Mouse (Mus musculus) layer of hippocampus, postnatal 10 days (tissue): ENCODE results near the gene Opalin. TPM values are rescaled to one million over a fixed set of nuclear protein-coding genes. Genes with fewer than 3 reads are reported as not detected.
A peak's percentile ranks its signal among the peaks of the same experiment; 100 is the strongest.

Experiments used
- DNase-seq, 2 experiments: peaks; one replicate each; pipeline ENCODE4 v3.0.0; 2021; ENCODE audit warnings: low spot score in 2 of 2
- long read RNA-seq: library from polyadenylated mRNA; stranded (forward); transcript quantifications from one replicate; pipeline ENCODE4 v2.0.0, GENCODE M21; 2023
- total RNA-seq, 2 experiments: library from RNA; stranded (reverse); gene quantifications; 2 replicates each; pipeline ENCODE4 v1.2.3; 2021

The Opalin gene
- total RNA-seq, result under 1 TPM; 0.33 to 0.41 TPM
- long read RNA-seq, partial matches to known transcripts, result 0 of 2 reads
- long read RNA-seq, other reads (novel, unspliced or antisense), result 0 of 2 reads

GRCm38 (mm10) chr19:41076906-41077305, at the start of gene Opalin:
Gene Opalin (minus strand): TSS chr19:41077113.
- no peak for DNase-seq

DNA sequence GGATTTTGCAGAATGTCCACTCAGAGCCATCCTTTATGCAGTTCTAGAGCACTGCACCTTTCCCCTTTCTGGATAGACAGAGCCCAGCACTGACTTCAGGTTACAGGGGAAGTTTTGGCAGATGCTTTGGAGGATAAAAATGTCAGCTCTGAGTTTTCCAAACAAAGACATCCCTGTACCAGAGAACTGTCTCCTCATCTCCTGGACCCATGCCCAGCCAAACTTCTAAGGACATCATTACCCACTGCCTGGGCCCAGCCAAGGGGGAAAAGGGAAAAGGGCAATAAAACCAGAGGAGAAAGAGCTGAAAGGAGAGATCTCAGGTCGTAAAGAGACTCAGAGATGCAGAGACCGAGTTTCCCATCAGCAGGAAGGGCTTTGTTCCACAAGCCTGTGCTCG, 46.1 kb upstream of the Opalin start:
- no peak for DNase-seq

DNA sequence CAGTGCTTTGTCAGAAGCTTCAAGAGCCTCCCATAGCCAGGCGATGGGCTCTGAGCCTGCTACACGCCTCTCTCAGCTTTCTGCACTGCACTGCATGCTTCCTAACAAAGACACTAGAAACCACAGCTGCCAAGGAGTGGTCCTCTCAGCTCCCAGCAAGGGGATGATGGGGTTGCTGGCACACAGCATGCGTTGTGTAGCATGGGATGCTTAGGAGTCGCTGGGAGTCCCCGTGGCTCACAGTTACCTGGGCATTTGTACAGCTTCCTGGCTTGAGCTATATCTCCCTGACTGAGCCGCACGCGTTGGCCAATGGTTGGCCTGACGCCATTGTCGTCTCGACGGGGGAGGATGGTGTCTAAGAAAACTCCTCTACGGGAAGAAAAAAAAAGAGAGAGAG, 43.0 kb upstream of the Opalin start:
- DNase-seq, result no peak

GRCm38 (mm10) chr19:41118346-41118745, 41.4 kb upstream of the Opalin start:
- no peak for DNase-seq

DNA sequence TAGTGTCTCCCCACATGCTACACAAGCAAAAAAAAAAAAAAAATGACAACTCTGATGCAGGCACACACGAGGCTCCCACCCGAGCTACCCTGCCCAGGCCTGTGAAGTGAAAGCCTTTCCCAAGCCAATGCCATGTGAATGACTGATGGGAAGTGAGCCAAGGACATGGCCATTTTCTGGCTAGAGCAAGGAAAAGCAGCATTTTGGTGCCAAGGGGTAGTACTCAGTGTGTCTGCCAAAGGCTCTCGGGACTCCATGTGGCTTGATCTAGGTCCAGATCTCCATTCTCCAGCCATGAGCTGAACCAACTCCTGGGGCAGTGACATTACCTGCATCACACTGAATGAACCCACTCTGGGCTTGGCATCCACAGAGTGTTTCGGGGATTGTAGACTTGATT, 40.4 kb upstream of the Opalin start:
- DNase-seq, result no peak

- DNase-seq, result no peak
Observed at GRCm38 (mm10) chr19:41114611-41115010, 37.7 kb upstream of the Opalin start.

DNA sequence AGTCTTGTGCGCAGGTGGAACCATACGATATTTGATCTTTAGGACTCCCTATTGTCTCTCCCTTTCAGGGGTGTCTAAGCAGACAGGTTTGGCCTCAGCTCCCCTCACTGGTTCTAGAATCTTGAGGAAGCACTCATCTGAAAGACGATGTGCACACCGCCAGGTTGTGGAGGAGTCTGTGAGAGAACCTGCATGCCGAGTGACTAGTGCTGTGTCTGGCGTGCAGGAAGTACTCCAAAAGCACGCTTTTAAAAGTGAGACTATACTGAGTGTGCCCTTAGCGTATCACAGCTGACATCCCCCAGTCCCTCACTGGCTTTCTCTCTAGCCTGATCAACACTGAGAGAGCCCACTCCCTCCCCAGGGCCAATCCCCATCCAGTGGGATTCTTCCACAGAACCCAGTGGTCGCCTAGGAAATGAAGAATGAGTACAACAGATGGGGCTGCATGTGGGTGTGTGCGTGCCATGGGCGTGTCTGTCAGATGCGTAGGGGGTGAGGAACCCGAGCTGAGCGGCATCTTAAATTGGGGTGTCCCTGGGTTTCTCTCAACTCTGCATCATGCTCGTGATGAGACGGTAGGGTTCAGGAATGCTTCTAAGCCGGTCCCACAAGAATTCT, 37.1 kb upstream of the Opalin start:
- peak in 1 of 2 experiments; percentile 36 for DNase-seq

DNA sequence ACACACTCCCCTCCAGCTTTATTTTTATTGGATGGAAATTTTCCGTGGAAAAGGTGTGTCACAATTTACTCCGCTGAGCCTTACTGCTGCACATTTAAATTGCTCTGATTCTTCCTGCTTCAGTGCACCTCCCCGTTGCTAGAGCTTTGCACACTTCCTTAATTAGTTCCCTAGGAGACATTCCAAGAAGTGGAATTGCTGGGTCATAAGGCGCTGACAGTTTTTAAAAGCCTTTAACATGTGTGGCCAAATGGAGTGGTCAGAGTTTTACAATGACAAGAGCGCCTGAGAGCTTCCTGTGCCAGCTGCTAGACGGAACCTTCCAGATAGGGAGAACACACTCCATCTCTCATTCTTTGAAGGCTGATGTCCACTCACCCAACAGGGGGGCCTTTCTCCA, 35.7 kb upstream of the Opalin start:
- DNase-seq, result no peak

DNA sequence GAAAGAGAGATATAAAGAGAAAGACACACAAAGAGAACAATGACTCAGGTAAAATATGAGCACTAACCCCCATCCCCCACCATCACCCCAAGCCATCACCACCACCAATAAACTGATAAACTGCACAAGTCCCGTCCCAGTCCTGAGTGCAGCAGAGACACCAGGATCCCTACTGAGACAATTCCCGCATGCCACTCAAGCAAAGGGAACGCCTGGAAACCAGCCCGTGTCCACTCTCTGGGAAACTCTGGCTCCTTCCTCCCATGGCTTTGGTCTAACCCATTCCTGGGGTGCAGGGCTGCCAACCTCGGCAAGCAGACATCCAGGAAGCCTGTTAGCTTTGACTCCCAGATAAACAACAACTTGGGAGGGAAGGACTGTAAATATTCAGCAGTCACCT, 33.1 kb upstream of the Opalin start:
- no peak for DNase-seq

- peak; percentile 52 to 59 for DNase-seq
Observed at GRCm38 (mm10) chr19:41109496-41109895, 32.6 kb upstream of the Opalin start.

DNA sequence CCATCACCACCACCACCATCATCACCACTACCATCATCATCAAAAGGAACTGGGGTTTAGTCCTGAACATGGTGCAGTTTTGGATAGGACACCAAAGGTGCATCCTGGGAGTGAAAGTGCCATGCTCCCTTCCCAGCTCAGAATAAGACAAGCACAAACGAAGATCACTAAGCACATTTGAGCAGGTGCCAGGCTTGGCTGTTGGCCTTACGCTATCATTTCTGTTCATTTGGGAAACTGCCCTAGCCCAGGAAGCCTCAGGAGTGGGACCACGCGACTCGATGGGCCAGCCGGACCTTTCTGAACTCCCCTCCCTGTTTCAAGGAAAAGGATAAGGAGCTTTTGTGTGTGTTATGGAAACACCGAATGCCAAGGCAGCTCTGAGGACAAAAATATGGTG, 31.8 kb upstream of the Opalin start:
- DNase-seq, result no peak

DNA sequence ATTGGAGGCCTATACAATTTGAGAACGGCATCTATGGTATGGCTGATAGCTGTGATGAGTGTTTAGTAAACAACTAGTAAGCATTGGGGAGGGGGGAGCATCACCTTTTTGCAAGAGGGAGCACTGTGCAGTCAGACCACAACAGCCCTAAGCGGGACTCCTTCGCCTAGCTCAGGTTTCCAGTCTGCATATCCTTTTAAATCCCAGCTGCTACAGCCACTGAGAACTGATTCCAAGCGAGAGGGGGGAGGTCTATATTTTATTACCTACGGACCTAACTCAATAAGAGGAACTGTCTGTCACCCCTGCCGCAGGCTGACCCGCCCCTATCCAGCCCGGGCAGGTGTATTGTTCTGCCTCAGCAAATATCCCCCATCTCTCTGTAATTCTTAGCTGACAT, 30.6 kb upstream of the Opalin start:
- no peak for DNase-seq

GRCm38 (mm10) chr19:41104922-41105321, 28.0 kb upstream of the Opalin start:
- DNase-seq, result peak; percentile 50 to 55

GRCm38 (mm10) chr19:41101390-41101789, 24.5 kb upstream of the Opalin start:
- DNase-seq, result peak; percentile 93

GRCm38 (mm10) chr19:41100863-41101262, 23.9 kb upstream of the Opalin start:
- DNase-seq, result no peak

DNA sequence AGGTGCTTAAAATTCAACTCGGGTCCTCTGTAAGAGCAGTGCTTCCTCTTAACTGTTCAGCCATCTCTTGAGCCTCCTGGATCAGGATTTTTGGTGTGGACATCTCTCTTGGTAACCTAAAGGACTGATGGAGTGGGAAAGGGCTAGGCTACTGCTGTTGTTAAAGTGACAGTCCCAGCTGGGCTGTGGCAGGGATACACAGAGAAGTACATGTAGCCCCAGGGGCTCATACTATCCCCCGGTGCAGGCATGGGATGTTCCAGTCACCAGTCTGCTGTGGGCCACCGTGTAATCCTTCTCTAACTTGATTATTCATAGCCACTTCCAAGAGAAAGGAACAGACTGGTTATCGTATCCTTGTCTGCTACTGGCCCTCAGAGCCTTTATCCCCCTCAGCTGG, 20.1 kb upstream of the Opalin start:
- no peak for DNase-seq

GRCm38 (mm10) chr19:41091901-41092300, 15.0 kb upstream of the Opalin start:
- no peak for DNase-seq

GRCm38 (mm10) chr19:41089833-41090232, 12.9 kb upstream of the Opalin start:
- peak; percentile 76 to 81 for DNase-seq

GRCm38 (mm10) chr19:41088491-41088890, 11.6 kb upstream of the Opalin start:
- no peak for DNase-seq

GRCm38 (mm10) chr19:41087901-41088300, 11.0 kb upstream of the Opalin start:
- no peak for DNase-seq

DNA sequence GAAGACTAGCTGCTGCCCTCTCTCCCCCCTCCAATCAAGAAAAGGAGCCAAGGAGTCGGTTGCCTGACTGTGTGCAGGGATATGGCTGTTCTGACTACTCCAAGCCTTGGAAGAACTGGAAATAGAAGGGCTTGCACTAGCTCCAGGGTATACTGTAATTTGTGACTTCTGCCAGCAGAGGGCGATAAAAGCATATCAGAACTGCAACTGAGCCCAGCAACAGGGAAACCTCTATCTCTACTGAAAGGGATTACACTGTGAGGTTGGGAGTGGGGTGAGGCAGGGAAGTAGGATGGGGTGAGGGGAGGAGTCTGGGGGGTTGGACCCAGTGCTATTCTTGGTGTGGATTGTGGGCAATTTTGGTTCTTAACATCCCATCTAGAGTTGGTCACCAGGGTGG, 9.8 kb upstream of the Opalin start:
- DNase-seq, result peak; percentile 83 to 88

GRCm38 (mm10) chr19:41086289-41086688, 9.4 kb upstream of the Opalin start:
- DNase-seq, result no peak

GRCm38 (mm10) chr19:41083646-41084045, 6.7 kb upstream of the Opalin start:
- DNase-seq, result no peak

DNA sequence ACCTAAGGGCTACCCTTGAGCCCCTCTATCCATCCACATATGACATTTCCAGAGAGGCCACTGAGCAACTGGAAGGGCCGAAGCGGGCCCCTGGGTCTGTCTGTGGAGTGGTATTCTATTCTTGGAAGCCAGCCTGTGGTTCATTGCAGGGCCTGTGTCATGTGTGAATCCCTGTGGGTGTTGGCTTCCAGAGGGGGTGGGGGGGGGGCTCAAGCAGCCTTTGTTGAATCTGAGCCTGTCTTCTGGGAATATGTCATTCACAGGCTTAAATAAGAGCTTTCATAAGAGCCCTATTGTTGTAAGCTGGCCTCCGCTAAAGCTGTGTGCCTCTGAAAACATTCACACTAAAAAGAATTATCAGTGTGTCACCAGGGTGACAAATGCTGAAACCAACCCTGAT, 4.7 kb upstream of the Opalin start:
- no peak for DNase-seq
